In the genomic region with DNA sequence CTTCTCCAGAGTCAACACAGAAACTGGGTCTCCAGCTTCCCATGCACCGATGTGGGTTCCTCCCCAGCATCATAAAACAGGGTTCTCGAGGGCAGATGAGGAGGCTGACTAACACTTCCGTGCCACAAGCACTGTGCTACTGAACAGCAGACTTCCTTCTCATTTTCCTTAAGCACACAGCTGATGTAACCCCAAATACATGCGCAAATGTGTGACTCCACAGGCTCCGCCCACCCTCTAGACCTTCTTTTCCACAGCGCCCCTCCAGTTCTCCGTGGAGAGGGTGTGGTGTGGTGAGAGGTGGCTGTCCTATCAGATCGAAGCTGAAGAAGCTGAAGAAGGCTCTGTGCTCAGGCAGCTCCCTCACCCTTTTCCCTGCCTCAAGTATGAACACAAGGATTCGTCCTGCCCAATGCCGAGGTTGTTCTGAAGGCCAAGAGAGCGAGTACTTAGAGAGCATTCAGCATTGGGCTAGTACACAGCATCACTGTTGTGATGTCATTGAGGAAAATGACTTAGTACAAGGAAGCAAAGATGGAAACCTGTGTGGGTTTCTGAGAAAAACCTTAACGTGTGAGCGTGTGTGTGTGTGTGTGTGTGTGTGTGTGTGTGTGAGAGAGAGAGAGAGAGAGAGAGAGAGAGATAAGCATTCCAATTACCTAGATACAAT, we compare ENCODE assay signal across 10 mouse cellular contexts. TPM values are rescaled to one million over a fixed set of nuclear protein-coding genes. Genes with fewer than 3 reads are reported as not detected.
A peak's percentile ranks its signal among the peaks of the same experiment; 100 is the strongest.
DNase-seq lines count a peak whose midpoint lies in the region; ATAC-seq and TF ChIP-seq lines count a peak whose summit lies in the region.
"Had no signal": no experiment of that assay in that cellular context is flagged by ENCODE, and none has a peak within 500 bp of the region (broad histone marks: within the 10 kb centered on the region; RNA-seq: fewer than 3 reads in every experiment).

No protein-coding gene starts in this region.

- 0 out of 2 replicates have a peak overlapping the region, but pooled peaks have one; percentile 12 for H3K9ac ChIP-seq in liver, embryonic 16.5 days (ENCODE audit: low read depth, low read length)
- H3K9ac ChIP-seq in midbrain, embryonic 13.5 days (replicated peaks) = no peak overlapping the region
- no peak overlapping the region for H3K9ac ChIP-seq in midbrain, postnatal 0 days (replicated peaks; ENCODE audit: low read length, poor library complexity, severe bottlenecking)
- no peak overlapping the region for H3K9ac ChIP-seq in forebrain, embryonic 16.5 days (replicated peaks; ENCODE audit: low read depth, low read length)
- no peak overlapping the region for H3K9ac ChIP-seq in heart, embryonic 11.5 days (ENCODE audit: low read depth, low read length)

- peak; percentile 40 for DNase-seq in c-Kit-positive CD71-positive TER-119-positive erythroid progenitor cells, embryonic 14.5 days (ENCODE audit: low spot score)
- peak; percentile 61 for DNase-seq in naive thymus-derived CD4-positive, alpha-beta T cell, adult 2 months (ENCODE audit: low read depth)
- no peak for DNase-seq in midbrain, postnatal 0 days (ENCODE audit: low spot score)
- DNase-seq: cerebellum, adult 11 months had no signal

- no peak overlapping the region for H3K27ac ChIP-seq in liver, embryonic 16.5 days (ENCODE audit: low read length)
- H3K27ac ChIP-seq in midbrain, embryonic 13.5 days = no peak overlapping the region
- no peak overlapping the region for H3K27ac ChIP-seq in midbrain, postnatal 0 days (ENCODE audit: low read depth, low read length)
- no peak overlapping the region for H3K27ac ChIP-seq in forebrain, embryonic 16.5 days (ENCODE audit: low read length)
- no peak overlapping the region for H3K27ac ChIP-seq in heart, embryonic 11.5 days (ENCODE audit: low read depth, low read length)

- ATAC-seq in CD4-positive, CD25-positive, alpha-beta regulatory T cell, adult 4 months = peak; percentile 88
- peak; percentile 68 for ATAC-seq in liver, embryonic 16.5 days (ENCODE audit: low read depth)
- no peak for ATAC-seq in midbrain, embryonic 13.5 days
- ATAC-seq in midbrain, postnatal 0 days (ENCODE audit: low FRiP score) = no peak
- ATAC-seq in forebrain, embryonic 16.5 days = no peak
- ATAC-seq in heart, embryonic 11.5 days (replicated peaks; ENCODE audit: insufficient number of reproducible peaks, low FRiP score, low TSS enrichment) = no peak

- no peaks in the 10 kb centered on the region for H3K9me3 ChIP-seq in liver, embryonic 16.5 days (replicated peaks; ENCODE audit: control insufficient read depth, low read length)
- H3K9me3 ChIP-seq in midbrain, embryonic 13.5 days = no peaks in the 10 kb centered on the region
- no peaks in the 10 kb centered on the region for H3K9me3 ChIP-seq in midbrain, postnatal 0 days (ENCODE audit: low read length)
- no peaks in the 10 kb centered on the region for H3K9me3 ChIP-seq in forebrain, embryonic 16.5 days (ENCODE audit: control insufficient read depth, low read length)
- H3K9me3 ChIP-seq in heart, embryonic 11.5 days (replicated peaks; ENCODE audit: control insufficient read depth, low read length) = no peaks in the 10 kb centered on the region
- H3K9me3 ChIP-seq: G1E had no signal

- peaks cover 43% of the 10 kb centered on the region for H3K4me1 ChIP-seq in liver, embryonic 16.5 days (ENCODE audit: control insufficient read depth, low read depth, low read length)
- no peaks in the 10 kb centered on the region for H3K4me1 ChIP-seq in midbrain, embryonic 13.5 days (replicated peaks)
- no peaks in the 10 kb centered on the region for H3K4me1 ChIP-seq in midbrain, postnatal 0 days (ENCODE audit: insufficient read depth, low read length)
- H3K4me1 ChIP-seq in forebrain, embryonic 16.5 days (replicated peaks; ENCODE audit: control insufficient read depth, insufficient read depth, low read length) = no peaks in the 10 kb centered on the region
- peaks cover 16% of the 10 kb centered on the region for H3K4me1 ChIP-seq in heart, embryonic 11.5 days (ENCODE audit: control insufficient read depth, insufficient read depth, low read length)

- H3K4me2 ChIP-seq in liver, embryonic 16.5 days (ENCODE audit: low read depth, low read length) = peak overlapping the region; percentile 16; the same call in 1 of the 2 replicates
- no peak overlapping the region for H3K4me2 ChIP-seq in midbrain, embryonic 13.5 days (replicated peaks)
- no peak overlapping the region for H3K4me2 ChIP-seq in midbrain, postnatal 0 days (ENCODE audit: low read depth, low read length, poor library complexity, severe bottlenecking)
- no peak overlapping the region for H3K4me2 ChIP-seq in forebrain, embryonic 16.5 days (ENCODE audit: low read length)
- H3K4me2 ChIP-seq in heart, embryonic 11.5 days = no peak overlapping the region

- H3K27me3 ChIP-seq in liver, embryonic 16.5 days (ENCODE audit: control insufficient read depth, insufficient read depth, low read depth, low read length) = no peaks in the 10 kb centered on the region
- no peaks in the 10 kb centered on the region for H3K27me3 ChIP-seq in midbrain, embryonic 13.5 days
- H3K27me3 ChIP-seq in midbrain, postnatal 0 days (ENCODE audit: insufficient read depth, low read length) = no peaks in the 10 kb centered on the region
- no peaks in the 10 kb centered on the region for H3K27me3 ChIP-seq in forebrain, embryonic 16.5 days (replicated peaks; ENCODE audit: control insufficient read depth, insufficient read depth, low read length)
- no peaks in the 10 kb centered on the region for H3K27me3 ChIP-seq in heart, embryonic 11.5 days (ENCODE audit: control insufficient read depth, insufficient read depth, low read length)

- 41% methylated on average over 13 of the region's 13 CpGs for WGBS in liver, embryonic 16.5 days (ENCODE audit: insufficient replicate concordance)
- WGBS in midbrain, embryonic 13.5 days = 91% methylated on average over 13 of the region's 13 CpGs
- 91% methylated on average over 13 of the region's 13 CpGs for WGBS in midbrain, postnatal 0 days
- whole genome bisulfite sequencing in forebrain, embryonic 16.5 days = 91% methylated on average over 13 of the region's 13 CpGs
- 77% methylated on average over 13 of the region's 13 CpGs for WGBS in heart, embryonic 11.5 days (ENCODE audit: insufficient replicate concordance)

- no peak for TF ChIP-seq CTCF in midbrain, postnatal 0 days (IDR thresholded peaks at IDR 0.05)

- peaks cover 19% of the 10 kb centered on the region for H3K36me3 ChIP-seq in liver, embryonic 16.5 days (ENCODE audit: control insufficient read depth, insufficient read depth)
- peaks cover 75% of the 10 kb centered on the region for H3K36me3 ChIP-seq in midbrain, embryonic 13.5 days
- H3K36me3 ChIP-seq in midbrain, postnatal 0 days (ENCODE audit: insufficient read depth, low read length) = peaks cover 43% of the 10 kb centered on the region
- H3K36me3 ChIP-seq in forebrain, embryonic 16.5 days (ENCODE audit: control insufficient read depth, insufficient read depth) = peaks cover 8% of the 10 kb centered on the region; the same call in 1 of the 2 replicates
- H3K36me3 ChIP-seq in heart, embryonic 11.5 days (ENCODE audit: control insufficient read depth, insufficient read depth, low read length) = peaks cover 10% of the 10 kb centered on the region

- H3K4me3 ChIP-seq in liver, embryonic 16.5 days (ENCODE audit: low read depth, low read length) = no peak overlapping the region
- no peak overlapping the region for H3K4me3 ChIP-seq in midbrain, embryonic 13.5 days (replicated peaks)
- no peak overlapping the region for H3K4me3 ChIP-seq in midbrain, postnatal 0 days (ENCODE audit: low read depth, low read length)
- H3K4me3 ChIP-seq in forebrain, embryonic 16.5 days (replicated peaks; ENCODE audit: low read length) = no peak overlapping the region
- H3K4me3 ChIP-seq in heart, embryonic 11.5 days (ENCODE audit: low read depth, low read length) = no peak overlapping the region

RNA-seq across cellular contexts. Expression of gene Lcmt1, which starts 47.0 kb away (rescaled TPM):
- 10 to 100 TPM; 25.5 to 32.4 TPM for polyA plus RNA-seq in CD4-positive, CD25-positive, alpha-beta regulatory T cell, adult 4 months (2017; shearing (Covaris generic))
- polyA plus RNA-seq in liver, embryonic 16.5 days (2015; fragmentation: Nextera tagmentation; extraction: Ambion mirVana) = 18.4 and 19.8 TPM in 2 replicates
- polyA plus RNA-seq in midbrain, embryonic 13.5 days (2015; fragmentation: Nextera tagmentation; extraction: Ambion mirVana) = 85.3 and 89.9 TPM in 2 replicates
- total RNA-seq in midbrain, postnatal 0 days (2014; rRNA removed) = 62.8 and 74.8 TPM in 2 replicates
- polyA plus RNA-seq in midbrain, postnatal 0 days (2015; fragmentation: Nextera tagmentation; extraction: Ambion mirVana) = 114 and 115 TPM in 2 replicates
- polyA plus RNA-seq in forebrain, embryonic 16.5 days (2015; fragmentation: Nextera tagmentation; extraction: Ambion mirVana) = 100 and 105 TPM in 2 replicates
- polyA plus RNA-seq in heart, embryonic 11.5 days (2014; fragmentation: Nextera tagmentation; extraction: Ambion mirVana) = 40.6 and 47.4 TPM in 2 replicates

RNA-seq across cellular contexts. Expression of gene Arhgap17, which starts 47.1 kb away (rescaled TPM):
- 10 to 100 TPM; 22.5 to 22.7 TPM for polyA plus RNA-seq in CD4-positive, CD25-positive, alpha-beta regulatory T cell, adult 4 months (2017; shearing (Covaris generic))
- 8.8 and 10.1 TPM in 2 replicates for polyA plus RNA-seq in liver, embryonic 16.5 days (2015; fragmentation: Nextera tagmentation; extraction: Ambion mirVana)
- 12.7 and 13.6 TPM in 2 replicates for polyA plus RNA-seq in midbrain, embryonic 13.5 days (2015; fragmentation: Nextera tagmentation; extraction: Ambion mirVana)
- total RNA-seq in midbrain, postnatal 0 days (2014; rRNA removed) = 4.8 and 12.1 TPM in 2 replicates
- polyA plus RNA-seq in midbrain, postnatal 0 days (2015; fragmentation: Nextera tagmentation; extraction: Ambion mirVana) = 5.3 and 6.3 TPM in 2 replicates
- polyA plus RNA-seq in forebrain, embryonic 16.5 days (2015; fragmentation: Nextera tagmentation; extraction: Ambion mirVana) = 9.5 and 9.8 TPM in 2 replicates
- 21.1 and 23.0 TPM in 2 replicates for polyA plus RNA-seq in heart, embryonic 11.5 days (2014; fragmentation: Nextera tagmentation; extraction: Ambion mirVana)

Comparison
In these comparisons a context has a peak if more than half of its experiments do, and no peak if none do; other contexts are left out.
1. ATAC-seq: peak in CD4-positive, CD25-positive, alpha-beta regulatory T cell, adult 4 months (single experiment) and liver, embryonic 16.5 days (single experiment); none in midbrain, embryonic 13.5 days (single experiment), midbrain, postnatal 0 days (single experiment), forebrain, embryonic 16.5 days (single experiment) and heart, embryonic 11.5 days (single experiment).